Mouse (Mus musculus): ENCODE measurements around the gene Acot3. TPM values are rescaled to one million over a fixed set of nuclear protein-coding genes. Genes with fewer than 3 reads are reported as not detected.
"Not testable (repeated sequence)": the region's sequence is repeated elsewhere in the genome, so short reads cannot be mapped to it uniquely, and the experiment has no call there.

Gene Acot3
- total and polyA plus RNA-seq, 2 experiments from 2014 or later: 0.31 to 2.1 TPM

DNA sequence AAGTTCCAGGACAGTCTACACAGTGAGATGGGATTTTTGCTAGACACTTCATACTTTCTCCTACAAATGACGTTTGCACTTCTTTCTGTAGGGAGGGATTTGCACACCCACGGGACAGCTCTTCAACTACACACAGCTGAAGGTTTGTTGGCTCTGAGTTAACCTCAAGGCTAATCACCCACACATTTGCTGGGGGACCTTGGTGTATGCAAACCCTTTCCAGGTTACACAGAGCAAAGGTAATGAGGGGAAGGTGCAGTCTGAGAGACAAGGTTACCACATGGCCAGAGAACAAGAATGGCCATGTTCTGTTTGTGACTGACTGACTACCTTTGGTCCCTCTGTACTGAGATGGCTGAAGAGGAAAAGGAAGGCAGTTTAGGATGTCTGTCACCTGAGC lies 31.9 kb downstream of the Acot3 start:
- Histone ChIP-seq H3K27ac (ENCODE audit: low read depth) (no peak overlapping the region), H3K9me3 (replicated peaks; ENCODE audit: control insufficient read depth, low read length) (0 out of 2 replicates have a peak, but pooled peaks cover 8% of the 10 kb centered on the region), H3K4me3 (ENCODE audit: low read depth, low read length) (no peak overlapping the region), H3K36me3 (replicated peaks; ENCODE audit: control insufficient read depth, insufficient read depth, low read length) (no peaks in the 10 kb centered on the region), H3K4me1 (ENCODE audit: control insufficient read depth, insufficient read depth) (0 out of 2 replicates have a peak, but pooled peaks cover 8% of the 10 kb centered on the region), H3K4me2 (ENCODE audit: low read depth, low read length) (no peak overlapping the region), H3K27me3 (ENCODE audit: control insufficient read depth, insufficient read depth, low read length) (no peaks in the 10 kb centered on the region), H3K9ac (replicated peaks; ENCODE audit: low read depth, low read length) (no peak overlapping the region)
- no peak for TF ChIP-seq EP300 (IDR thresholded peaks at IDR 0.05; ENCODE audit: low read depth)
- TF ChIP-seq CTCF (IDR thresholded peaks at IDR 0.05; ENCODE audit: low read depth): no peak
- no peak for ATAC-seq (ENCODE audit: insufficient read depth, low read depth)
- 83% methylated on average over 2 of the region's 2 CpGs for WGBS
- DNase-seq (ENCODE audit: low spot score): no peak

GRCm38 (mm10) chr12:84084581-84084980 lies 32.6 kb downstream of the Acot3 start:
- ATAC-seq (ENCODE audit: insufficient read depth, low read depth): peak; percentile 20; the same call in 1 of the 2 replicates

DNA sequence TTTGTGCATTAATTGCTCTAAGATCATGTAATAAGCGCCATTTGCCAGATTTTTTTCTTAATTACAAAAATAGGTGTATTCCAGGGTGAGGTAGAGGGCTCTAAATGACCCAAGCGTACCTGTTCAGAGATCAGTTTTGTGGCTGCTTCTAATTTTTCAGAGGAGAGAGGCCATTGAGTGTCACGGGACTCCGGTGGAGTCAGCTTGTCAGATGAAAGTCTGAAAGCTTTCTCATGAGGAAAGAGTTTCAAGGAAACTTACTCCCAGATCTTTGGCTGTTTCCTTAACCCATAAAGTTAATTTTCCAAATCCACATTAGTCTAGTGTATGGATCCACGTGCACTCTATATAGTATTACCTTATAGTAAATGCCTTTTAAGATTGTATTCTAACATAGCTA lies 42.7 kb downstream of the Acot3 start:
- ATAC-seq (ENCODE audit: insufficient read depth, low read depth); H3K27ac ChIP-seq (ENCODE audit: low read depth); H3K4me2 ChIP-seq (ENCODE audit: low read depth, low read length); H3K9me3 ChIP-seq (replicated peaks; ENCODE audit: control insufficient read depth, low read length); H3K4me1 ChIP-seq (ENCODE audit: control insufficient read depth, insufficient read depth); H3K27me3 ChIP-seq (ENCODE audit: control insufficient read depth, insufficient read depth, low read length); H3K9ac ChIP-seq (replicated peaks; ENCODE audit: low read depth, low read length); H3K4me3 ChIP-seq (ENCODE audit: low read depth, low read length); H3K36me3 ChIP-seq (replicated peaks; ENCODE audit: control insufficient read depth, insufficient read depth, low read length); DNase-seq (ENCODE audit: low spot score): not testable (repeated sequence)
- 85% methylated on average over 5 of the region's 5 CpGs for WGBS

More at GRCm38 (mm10) chr12:84084581-84084980, 32.6 kb downstream of the Acot3 start:
- DNase-seq (ENCODE audit: low spot score): peak; percentile 27
- Histone ChIP-seq H3K9ac (replicated peaks; ENCODE audit: low read depth, low read length) (no peak overlapping the region), H3K4me3 (ENCODE audit: low read depth, low read length) (no peak overlapping the region), H3K27ac (ENCODE audit: low read depth) (no peak overlapping the region), H3K4me2 (ENCODE audit: low read depth, low read length) (no peak overlapping the region), H3K9me3 (replicated peaks; ENCODE audit: control insufficient read depth, low read length) (0 out of 2 replicates have a peak, but pooled peaks cover 8% of the 10 kb centered on the region), H3K36me3 (replicated peaks; ENCODE audit: control insufficient read depth, insufficient read depth, low read length) (no peaks in the 10 kb centered on the region), H3K4me1 (ENCODE audit: control insufficient read depth, insufficient read depth) (0 out of 2 replicates have a peak, but pooled peaks cover 8% of the 10 kb centered on the region), H3K27me3 (ENCODE audit: control insufficient read depth, insufficient read depth, low read length) (no peaks in the 10 kb centered on the region)
- no peak for TF ChIP-seq CTCF (IDR thresholded peaks at IDR 0.05; ENCODE audit: low read depth)
- TF ChIP-seq EP300 (IDR thresholded peaks at IDR 0.05; ENCODE audit: low read depth): peak; percentile 62; the same call in 1 of the 2 replicates
- WGBS: 49% methylated on average over 4 of the region's 4 CpGs

- H3K9ac ChIP-seq (replicated peaks; ENCODE audit: low read depth, low read length): no peak overlapping the region
- H3K4me1 ChIP-seq (ENCODE audit: control insufficient read depth, insufficient read depth): no peaks in the 10 kb centered on the region
- H3K27ac ChIP-seq (ENCODE audit: low read depth): no peak overlapping the region
- no peaks in the 10 kb centered on the region for H3K27me3 ChIP-seq (ENCODE audit: control insufficient read depth, insufficient read depth, low read length)
- H3K4me2 ChIP-seq (ENCODE audit: low read depth, low read length): no peak overlapping the region
- H3K4me3 ChIP-seq (ENCODE audit: low read depth, low read length): no peak overlapping the region
- no peak for TF ChIP-seq CTCF (IDR thresholded peaks at IDR 0.05; ENCODE audit: low read depth)
- no peak for TF ChIP-seq EP300 (IDR thresholded peaks at IDR 0.05; ENCODE audit: low read depth)
- no peak for DNase-seq (ENCODE audit: low spot score)
- H3K9me3 ChIP-seq (replicated peaks; ENCODE audit: control insufficient read depth, low read length): no peaks in the 10 kb centered on the region
- no peaks in the 10 kb centered on the region for H3K36me3 ChIP-seq (replicated peaks; ENCODE audit: control insufficient read depth, insufficient read depth, low read length)
- ATAC-seq (ENCODE audit: insufficient read depth, low read depth): no peak
- WGBS: 100% methylated on average over 2 of the region's 2 CpGs
Measured at GRCm38 (mm10) chr12:84099605-84100004, 47.7 kb downstream of the Acot3 start.

DNA sequence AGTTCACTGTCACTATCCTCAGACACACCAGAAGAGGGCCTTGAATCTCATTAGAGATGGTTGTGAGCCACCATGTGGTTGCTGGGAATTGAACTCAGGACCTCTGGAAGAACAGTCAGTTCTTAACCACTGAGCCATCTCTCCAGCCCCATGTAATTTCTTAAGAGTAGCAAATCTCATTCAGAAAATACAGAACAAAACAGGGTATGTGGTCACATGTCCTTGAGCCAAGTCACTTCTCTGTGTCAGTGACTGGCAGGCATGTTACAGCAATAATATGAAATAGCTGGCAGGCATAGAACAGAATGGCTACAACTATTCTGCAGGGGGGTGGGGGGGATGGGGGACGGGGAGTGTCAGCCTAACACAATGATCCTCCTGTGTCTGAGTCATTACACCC lies 48.1 kb downstream of the Acot3 start:
- Histone ChIP-seq H3K27ac (ENCODE audit: low read depth) (no peak overlapping the region), H3K4me3 (ENCODE audit: low read depth, low read length) (0 out of 2 replicates have a peak overlapping the region, but pooled peaks have one; percentile 57), H3K9me3 (replicated peaks; ENCODE audit: control insufficient read depth, low read length) (no peaks in the 10 kb centered on the region), H3K4me1 (ENCODE audit: control insufficient read depth, insufficient read depth) (no peaks in the 10 kb centered on the region), H3K9ac (replicated peaks; ENCODE audit: low read depth, low read length) (no peak overlapping the region), H3K4me2 (ENCODE audit: low read depth, low read length) (peak overlapping the region; percentile 79; the same call in 1 of the 2 replicates), H3K36me3 (replicated peaks; ENCODE audit: control insufficient read depth, insufficient read depth, low read length) (no peaks in the 10 kb centered on the region), H3K27me3 (ENCODE audit: control insufficient read depth, insufficient read depth, low read length) (no peaks in the 10 kb centered on the region)
- WGBS: 87% methylated on average over 1 of the region's 1 CpGs
- TF ChIP-seq EP300 (IDR thresholded peaks at IDR 0.05; ENCODE audit: low read depth) (no peak), CTCF (IDR thresholded peaks at IDR 0.05; ENCODE audit: low read depth) (no peak)
- ATAC-seq (ENCODE audit: insufficient read depth, low read depth): no peak
- DNase-seq (ENCODE audit: low spot score): no peak

- H3K9ac ChIP-seq (replicated peaks; ENCODE audit: low read depth, low read length): peak within 1 kb of the TSS; percentile 65
- not testable (repeated sequence) for H3K9me3 ChIP-seq (replicated peaks; ENCODE audit: control insufficient read depth, low read length); H3K4me1 ChIP-seq (ENCODE audit: control insufficient read depth, insufficient read depth); H3K36me3 ChIP-seq (replicated peaks; ENCODE audit: control insufficient read depth, insufficient read depth, low read length); H3K27me3 ChIP-seq (ENCODE audit: control insufficient read depth, insufficient read depth, low read length)
- ATAC-seq (ENCODE audit: insufficient read depth, low read depth) (peak; percentile 74), DNase-seq (ENCODE audit: low spot score) (peak; percentile 43)
- peak within 1 kb of the TSS; percentile 79 for H3K4me2 ChIP-seq (ENCODE audit: low read depth, low read length)
- WGBS: 1% methylated on average over 68 of the region's 80 CpGs
- peak within 1 kb of the TSS; percentile 57 for H3K4me3 ChIP-seq (ENCODE audit: low read depth, low read length)
- peak within 1 kb of the TSS; percentile 13; the same call in 1 of the 2 replicates for H3K27ac ChIP-seq (ENCODE audit: low read depth)
Measured at GRCm38 (mm10) chr12:84100604-84101492, 48.9 kb downstream of the Acot3 start, which contains the start of gene Acot6. TSS of gene Acot6 (plus strand) at chr12:84100654.
